Mouse (Mus musculus): ENCODE measurements around the gene Slc25a17. TPM values are rescaled to one million over a fixed set of nuclear protein-coding genes. Genes with fewer than 3 reads are reported as not detected.

Gene Slc25a17
- polyA plus RNA-seq, 1 experiment from 2014 or later = 114 TPM

GRCm38 (mm10) chr15:81313928-81314327, 46.7 kb downstream of the Slc25a17 start:
- 97% methylated on average over 3 of the region's 3 CpGs for WGBS
- no peaks in the 10 kb centered on the region for H3K27me3 ChIP-seq
- peaks cover 30% of the 10 kb centered on the region for H3K36me3 ChIP-seq
- no peak overlapping the region for H3K4me3 ChIP-seq
- no peak overlapping the region for H3K4me2 ChIP-seq (replicated peaks)
- H3K4me1 ChIP-seq = no peaks in the 10 kb centered on the region
- ATAC-seq (ENCODE audit: low FRiP score, low read depth) = no peak
- H3K9me3 ChIP-seq = no peaks in the 10 kb centered on the region
- no peak overlapping the region for H3K27ac ChIP-seq (replicated peaks)
- no peak overlapping the region for H3K9ac ChIP-seq (replicated peaks)

DNA sequence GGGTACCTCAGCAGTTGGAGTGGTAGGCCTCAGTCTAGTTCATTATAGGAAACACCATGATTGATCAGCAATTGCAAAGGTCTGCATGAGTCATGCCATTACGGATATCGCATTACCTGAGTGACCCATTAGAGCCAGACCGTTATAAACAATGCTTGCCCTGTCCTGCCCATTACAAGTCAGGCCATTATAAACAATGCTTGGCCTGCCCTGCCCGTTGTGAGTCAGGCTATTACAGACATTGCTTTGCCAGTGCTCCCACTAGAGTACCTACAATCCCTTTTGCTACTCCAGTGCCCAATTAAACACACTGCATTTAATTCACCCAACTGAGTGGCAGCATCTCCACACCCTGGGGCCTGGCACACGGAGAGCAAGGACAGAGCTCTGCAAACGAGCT, 49.6 kb downstream of the Slc25a17 start:
- ATAC-seq (ENCODE audit: low FRiP score, low read depth) = no peak
- H3K9me3 ChIP-seq = no peaks in the 10 kb centered on the region
- no peak overlapping the region for H3K9ac ChIP-seq (replicated peaks)
- no peak overlapping the region for H3K4me2 ChIP-seq (replicated peaks)
- H3K27me3 ChIP-seq = no peaks in the 10 kb centered on the region
- no peak overlapping the region for H3K27ac ChIP-seq (replicated peaks)
- no peak overlapping the region for H3K4me3 ChIP-seq
- 0 out of 2 replicates have a peak, but pooled peaks cover 3% of the 10 kb centered on the region for H3K36me3 ChIP-seq
- 79% methylated on average over 6 of the region's 6 CpGs for whole genome bisulfite sequencing
- no peaks in the 10 kb centered on the region for H3K4me1 ChIP-seq

- Histone ChIP-seq H3K4me2 (replicated peaks) (no peak overlapping the region), H3K4me3 (no peak overlapping the region), H3K9ac (replicated peaks) (no peak overlapping the region), H3K27ac (replicated peaks) (no peak overlapping the region), H3K27me3 (no peaks in the 10 kb centered on the region), H3K36me3 (no peaks in the 10 kb centered on the region), H3K4me1 (no peaks in the 10 kb centered on the region), H3K9me3 (no peaks in the 10 kb centered on the region)
- no peak for ATAC-seq (ENCODE audit: low FRiP score, low read depth)
- 93% methylated on average over 9 of the region's 9 CpGs for WGBS
Observed at GRCm38 (mm10) chr15:81310353-81310752, 50.3 kb downstream of the Slc25a17 start.

- H3K4me3 ChIP-seq = no peak overlapping the region
- H3K27me3 ChIP-seq = no peaks in the 10 kb centered on the region
- ATAC-seq (ENCODE audit: low FRiP score, low read depth) = no peak
- no peak overlapping the region for H3K9ac ChIP-seq (replicated peaks)
- H3K36me3 ChIP-seq = no peaks in the 10 kb centered on the region
- H3K9me3 ChIP-seq = no peaks in the 10 kb centered on the region
- H3K27ac ChIP-seq (replicated peaks) = no peak overlapping the region
- no peaks in the 10 kb centered on the region for H3K4me1 ChIP-seq
- H3K4me2 ChIP-seq (replicated peaks) = no peak overlapping the region
- 93% methylated on average over 7 of the region's 7 CpGs for WGBS
Observed at GRCm38 (mm10) chr15:81308038-81308437, 52.6 kb downstream of the Slc25a17 start.

- no peak for ATAC-seq (ENCODE audit: low FRiP score, low read depth)
Observed at GRCm38 (mm10) chr15:81306501-81306900, 54.1 kb downstream of the Slc25a17 start.

GRCm38 (mm10) chr15:81305035-81305434, 55.6 kb downstream of the Slc25a17 start:
- Histone ChIP-seq H3K4me3 (no peak overlapping the region), H3K27ac (replicated peaks) (no peak overlapping the region), H3K27me3 (no peaks in the 10 kb centered on the region), H3K9ac (replicated peaks) (no peak overlapping the region), H3K4me1 (no peaks in the 10 kb centered on the region), H3K36me3 (no peaks in the 10 kb centered on the region), H3K4me2 (replicated peaks) (no peak overlapping the region), H3K9me3 (no peaks in the 10 kb centered on the region)
- no peak for ATAC-seq (ENCODE audit: low FRiP score, low read depth)
- WGBS = 68% methylated on average over 8 of the region's 8 CpGs

More at GRCm38 (mm10) chr15:81306501-81306900, 54.1 kb downstream of the Slc25a17 start:
- Histone ChIP-seq H3K9me3 (no peaks in the 10 kb centered on the region), H3K36me3 (no peaks in the 10 kb centered on the region), H3K27me3 (no peaks in the 10 kb centered on the region), H3K4me1 (no peaks in the 10 kb centered on the region), H3K27ac (replicated peaks) (no peak overlapping the region), H3K4me3 (no peak overlapping the region), H3K9ac (replicated peaks) (no peak overlapping the region), H3K4me2 (replicated peaks) (no peak overlapping the region)
- 93% methylated on average over 6 of the region's 6 CpGs for WGBS

GRCm38 (mm10) chr15:81304006-81304405, 56.6 kb downstream of the Slc25a17 start:
- ATAC-seq (ENCODE audit: low FRiP score, low read depth) = no peak
- WGBS = 94% methylated on average over 7 of the region's 7 CpGs
- H3K4me3 ChIP-seq = no peak overlapping the region

DNA sequence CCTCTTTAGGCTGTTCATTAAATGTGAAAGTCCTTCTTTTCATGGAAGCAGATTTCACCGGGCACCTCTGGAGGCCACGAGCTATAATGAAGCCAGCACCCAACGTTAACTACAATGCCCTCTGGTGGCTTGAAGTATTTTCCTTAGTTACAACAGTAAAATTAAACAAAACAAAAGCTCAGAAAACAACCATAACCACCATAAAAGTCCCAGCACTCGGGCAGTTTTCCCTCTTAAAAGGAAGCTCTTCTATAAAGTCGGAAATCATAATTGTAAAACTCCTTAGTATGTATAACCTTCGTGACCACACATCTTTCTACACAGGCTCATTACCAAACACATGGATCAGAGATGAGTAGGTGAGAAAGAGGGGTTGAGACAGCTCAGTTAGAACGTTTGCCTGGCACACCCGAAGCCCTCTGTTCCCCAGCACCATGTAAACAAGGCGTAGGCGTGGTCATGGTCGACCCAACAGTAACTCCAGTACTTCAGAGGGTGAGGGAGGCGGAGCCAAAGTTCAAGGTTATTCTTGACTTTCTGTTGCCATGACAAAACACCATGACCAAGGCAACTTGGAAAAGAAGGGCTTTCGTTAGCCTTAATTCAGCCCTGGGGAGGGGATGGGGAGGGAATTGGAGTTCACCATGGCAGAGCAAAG, 58.3 kb downstream of the Slc25a17 start:
- no peaks in the 10 kb centered on the region for H3K36me3 ChIP-seq
- no peak for ATAC-seq (ENCODE audit: low FRiP score, low read depth)
- no peaks in the 10 kb centered on the region for H3K27me3 ChIP-seq
- H3K4me3 ChIP-seq = no peak overlapping the region
- H3K9me3 ChIP-seq = no peaks in the 10 kb centered on the region
- H3K4me2 ChIP-seq (replicated peaks) = no peak overlapping the region
- H3K9ac ChIP-seq (replicated peaks) = no peak overlapping the region
- no peaks in the 10 kb centered on the region for H3K4me1 ChIP-seq
- H3K27ac ChIP-seq (replicated peaks) = no peak overlapping the region
- 75% methylated on average over 13 of the region's 13 CpGs for WGBS

More at GRCm38 (mm10) chr15:81304006-81304405, 56.6 kb downstream of the Slc25a17 start:
- Histone ChIP-seq H3K36me3 (no peaks in the 10 kb centered on the region), H3K27ac (replicated peaks) (no peak overlapping the region), H3K4me1 (no peaks in the 10 kb centered on the region), H3K4me2 (replicated peaks) (no peak overlapping the region), H3K9ac (replicated peaks) (no peak overlapping the region), H3K9me3 (no peaks in the 10 kb centered on the region), H3K27me3 (no peaks in the 10 kb centered on the region)

- no peaks in the 10 kb centered on the region for H3K36me3 ChIP-seq
- ATAC-seq (ENCODE audit: low FRiP score, low read depth) = no peak
- H3K27ac ChIP-seq (replicated peaks) = no peak overlapping the region
- H3K9me3 ChIP-seq = no peaks in the 10 kb centered on the region
- no peak overlapping the region for H3K4me2 ChIP-seq (replicated peaks)
- H3K4me1 ChIP-seq = no peaks in the 10 kb centered on the region
- no peaks in the 10 kb centered on the region for H3K27me3 ChIP-seq
- no peak overlapping the region for H3K4me3 ChIP-seq
- no peak overlapping the region for H3K9ac ChIP-seq (replicated peaks)
- 76% methylated on average over 16 of the region's 16 CpGs for WGBS
Observed at GRCm38 (mm10) chr15:81301193-81302070, 59.2 kb downstream of the Slc25a17 start.

GRCm38 (mm10) chr15:81300520-81301069, 60.0 kb downstream of the Slc25a17 start:
- Histone ChIP-seq H3K4me2 (replicated peaks) (no peak overlapping the region), H3K4me3 (no peak overlapping the region), H3K9ac (replicated peaks) (no peak overlapping the region), H3K4me1 (no peaks in the 10 kb centered on the region), H3K9me3 (no peaks in the 10 kb centered on the region), H3K36me3 (no peaks in the 10 kb centered on the region), H3K27ac (replicated peaks) (no peak overlapping the region), H3K27me3 (no peaks in the 10 kb centered on the region)
- 88% methylated on average over 3 of the region's 3 CpGs for WGBS
- no peak for ATAC-seq (ENCODE audit: low FRiP score, low read depth)

GRCm38 (mm10) chr15:81299549-81299948, 61.1 kb downstream of the Slc25a17 start:
- H3K36me3 ChIP-seq = no peaks in the 10 kb centered on the region
- H3K27me3 ChIP-seq = no peaks in the 10 kb centered on the region
- H3K4me2 ChIP-seq (replicated peaks) = no peak overlapping the region
- H3K27ac ChIP-seq (replicated peaks) = no peak overlapping the region
- no peaks in the 10 kb centered on the region for H3K9me3 ChIP-seq
- no peak overlapping the region for H3K9ac ChIP-seq (replicated peaks)
- ATAC-seq (ENCODE audit: low FRiP score, low read depth) = no peak
- H3K4me1 ChIP-seq = no peaks in the 10 kb centered on the region
- 87% methylated on average over 4 of the region's 4 CpGs for WGBS
- H3K4me3 ChIP-seq = no peak overlapping the region

DNA sequence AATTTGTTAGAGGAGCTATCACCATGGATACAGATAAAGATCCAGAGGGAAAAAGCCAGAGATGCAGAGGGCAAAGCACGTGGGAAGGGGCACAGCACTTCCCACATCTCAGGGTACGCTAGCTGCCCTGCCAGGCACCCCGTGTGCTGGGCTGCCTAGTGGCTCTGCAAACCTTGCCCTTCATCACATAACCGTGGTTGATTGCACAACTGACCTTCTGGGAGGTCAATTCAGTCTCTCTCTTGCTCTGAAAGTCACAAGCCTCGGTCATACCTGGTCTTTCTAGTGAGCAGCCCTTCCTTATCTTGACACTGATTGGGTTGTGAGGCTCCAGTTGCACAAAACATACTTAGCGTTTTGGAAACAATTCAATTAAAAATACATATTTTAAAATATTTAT, 62.4 kb downstream of the Slc25a17 start:
- H3K9ac ChIP-seq (replicated peaks) = no peak overlapping the region
- no peak for ATAC-seq (ENCODE audit: low FRiP score, low read depth)
- no peaks in the 10 kb centered on the region for H3K9me3 ChIP-seq
- no peaks in the 10 kb centered on the region for H3K36me3 ChIP-seq
- no peak overlapping the region for H3K27ac ChIP-seq (replicated peaks)
- H3K27me3 ChIP-seq = no peaks in the 10 kb centered on the region
- no peak overlapping the region for H3K4me2 ChIP-seq (replicated peaks)
- no peak overlapping the region for H3K4me3 ChIP-seq
- H3K4me1 ChIP-seq = no peaks in the 10 kb centered on the region
- WGBS = 87% methylated on average over 6 of the region's 6 CpGs
